Mouse (Mus musculus) lung, embryonic 16.5 days (tissue): ENCODE data around the gene Smarca4. TPM values are rescaled to one million over a fixed set of nuclear protein-coding genes. Genes with fewer than 3 reads are reported as not detected.

Experiments
- ATAC-seq: fragments of 200-750 bp; cut with Nextera tagmentation; 2 replicates; pipeline ENCODE4 v1.8.0; 2017; ENCODE audit warnings: low read depth, mild to moderate bottlenecking, moderate library complexity
- H3K27ac ChIP-seq: fragments of 300-500 bp; sonication (generic); 2 replicates; pipeline ENCODE4 v1.5.1; 2014; ENCODE audit warnings: mild to moderate bottlenecking, control low read depth, low read length
- H3K27me3 ChIP-seq: fragments of 300-500 bp; sonication (generic); 2 replicates; pipeline ENCODE4 v1.6.1; 2014; ENCODE audit warnings: low read depth, low read length, mixed read lengths; ENCODE audit not compliant: control insufficient read depth, insufficient read depth
- H3K36me3 ChIP-seq: fragments of 300-500 bp; sonication (generic); 2 replicates; pipeline ENCODE4 v1.6.1; 2014; ENCODE audit warnings: low read length; ENCODE audit not compliant: control insufficient read depth, insufficient read depth
- H3K4me1 ChIP-seq: fragments of 300-500 bp; sonication (generic); replicated peaks from 2 replicates; pipeline ENCODE4 v1.6.1; 2014; ENCODE audit warnings: low read length, mixed read lengths; ENCODE audit not compliant: control insufficient read depth, insufficient read depth
- H3K4me2 ChIP-seq: fragments of 300-500 bp; sonication (generic); 2 replicates; pipeline ENCODE4 v1.6.1; 2014; ENCODE audit warnings: low read depth, low read length, control low read depth
- H3K4me3 ChIP-seq: fragments of 300-500 bp; sonication (generic); 2 replicates; pipeline ENCODE4 v1.5.1; 2014; ENCODE audit warnings: mild to moderate bottlenecking, low read length, control low read depth
- H3K9ac ChIP-seq: fragments of 300-500 bp; sonication (generic); 2 replicates; pipeline ENCODE4 v1.6.1; 2014; ENCODE audit warnings: low read length, control low read depth
- H3K9me3 ChIP-seq: fragments of 300-500 bp; sonication (generic); 2 replicates; pipeline ENCODE4 v1.6.1; 2016; ENCODE audit warnings: low read length; ENCODE audit not compliant: control insufficient read depth
- WGBS: fragments of 180-500 bp; shearing (Covaris S2); extraction: QIAGEN DNeasy Blood & Tissue Kit; methylation state at CpG from one replicate; pipeline ENCODE4 v1.1.7; 2014; 5-methylcytosine and 5-hydroxymethylcytosine counted together
- polyA plus RNA-seq: library from polyadenylated mRNA; unstranded; fragments of >200 nt; fragmentation: Nextera tagmentation; extraction: Ambion mirVana; gene quantifications from 2 replicates; pipeline ENCODE4 v1.2.1, GENCODE M21; 2015

Gene Smarca4
- polyA plus RNA-seq, 1 experiment from 2014 or later, result 74.0 TPM

- Histone ChIP-seq H3K27ac (no peak overlapping the region), H3K9me3 (no peaks in the 10 kb centered on the region), H3K36me3 (peaks cover 27% of the 10 kb centered on the region), H3K4me3 (no peak overlapping the region), H3K4me1 (no peaks in the 10 kb centered on the region), H3K9ac (no peak overlapping the region), H3K4me2 (no peak overlapping the region), H3K27me3 (no peaks in the 10 kb centered on the region)
- 77% methylated on average over 3 of the region's 3 CpGs for WGBS
- ATAC-seq, result no peak
These were observed 14.7 kb downstream of the Smarca4 start for GRCm38 (mm10) chr9:21630673-21631072.

GRCm38 (mm10) chr9:21633106-21633505 lies 17.1 kb downstream of the Smarca4 start:
- peaks cover 37% of the 10 kb centered on the region for H3K36me3 ChIP-seq
- H3K27me3 ChIP-seq, result no peaks in the 10 kb centered on the region
- no peak overlapping the region for H3K4me3 ChIP-seq
- H3K9ac ChIP-seq, result no peak overlapping the region
- WGBS, result 81% methylated on average over 3 of the region's 3 CpGs
- no peak overlapping the region for H3K27ac ChIP-seq
- ATAC-seq, result no peak
- no peak overlapping the region for H3K4me2 ChIP-seq
- H3K4me1 ChIP-seq, result no peaks in the 10 kb centered on the region
- H3K9me3 ChIP-seq, result no peaks in the 10 kb centered on the region

- 53% methylated on average over 7 of the region's 7 CpGs for WGBS
- Histone ChIP-seq H3K27me3 (no peaks in the 10 kb centered on the region), H3K4me1 (no peaks in the 10 kb centered on the region), H3K9me3 (no peaks in the 10 kb centered on the region), H3K9ac (no peak overlapping the region), H3K27ac (no peak overlapping the region), H3K4me3 (no peak overlapping the region), H3K4me2 (no peak overlapping the region), H3K36me3 (peaks cover 59% of the 10 kb centered on the region)
- ATAC-seq, result no peak
These were observed 19.7 kb downstream of the Smarca4 start for GRCm38 (mm10) chr9:21635639-21636038.

- Histone ChIP-seq H3K9ac (no peak overlapping the region), H3K4me2 (no peak overlapping the region), H3K4me3 (no peak overlapping the region), H3K27ac (no peak overlapping the region), H3K4me1 (no peaks in the 10 kb centered on the region), H3K36me3 (peaks cover 76% of the 10 kb centered on the region), H3K9me3 (no peaks in the 10 kb centered on the region), H3K27me3 (no peaks in the 10 kb centered on the region)
- ATAC-seq, result no peak
- WGBS, result 95% methylated on average over 11 of the region's 11 CpGs
These were observed 23.1 kb downstream of the Smarca4 start for GRCm38 (mm10) chr9:21639031-21639430.

GRCm38 (mm10) chr9:21646366-21646765 lies 30.4 kb downstream of the Smarca4 start:
- no peaks in the 10 kb centered on the region for H3K4me1 ChIP-seq
- H3K36me3 ChIP-seq, result peaks cover 73% of the 10 kb centered on the region
- no peak overlapping the region for H3K27ac ChIP-seq
- no peak overlapping the region for H3K9ac ChIP-seq
- 93% methylated on average over 3 of the region's 3 CpGs for WGBS
- H3K27me3 ChIP-seq, result no peaks in the 10 kb centered on the region
- no peaks in the 10 kb centered on the region for H3K9me3 ChIP-seq
- ATAC-seq, result no peak
- H3K4me3 ChIP-seq, result no peak overlapping the region
- H3K4me2 ChIP-seq, result no peak overlapping the region

GRCm38 (mm10) chr9:21647721-21648120 lies 31.8 kb downstream of the Smarca4 start:
- no peak overlapping the region for H3K27ac ChIP-seq
- ATAC-seq, result no peak

GRCm38 (mm10) chr9:21652263-21652662 lies 36.3 kb downstream of the Smarca4 start:
- ATAC-seq, result no peak
- peaks cover 50% of the 10 kb centered on the region for H3K36me3 ChIP-seq
- H3K27ac ChIP-seq, result no peak overlapping the region
- H3K27me3 ChIP-seq, result no peaks in the 10 kb centered on the region
- no peak overlapping the region for H3K9ac ChIP-seq
- H3K4me2 ChIP-seq, result no peak overlapping the region
- 88% methylated on average over 5 of the region's 5 CpGs for WGBS
- H3K4me1 ChIP-seq, result no peaks in the 10 kb centered on the region
- H3K4me3 ChIP-seq, result no peak overlapping the region
- no peaks in the 10 kb centered on the region for H3K9me3 ChIP-seq

More at GRCm38 (mm10) chr9:21647721-21648120, 31.8 kb downstream of the Smarca4 start:
- Histone ChIP-seq H3K4me2 (no peak overlapping the region), H3K36me3 (peaks cover 61% of the 10 kb centered on the region), H3K4me1 (no peaks in the 10 kb centered on the region), H3K4me3 (no peak overlapping the region), H3K9ac (no peak overlapping the region), H3K27me3 (no peaks in the 10 kb centered on the region), H3K9me3 (no peaks in the 10 kb centered on the region)
- WGBS, result 92% methylated on average over 6 of the region's 6 CpGs

- no peak for ATAC-seq
- no peak overlapping the region for H3K9ac ChIP-seq
- no peak overlapping the region for H3K27ac ChIP-seq
- 73% methylated on average over 2 of the region's 2 CpGs for WGBS
- peaks cover 42% of the 10 kb centered on the region for H3K36me3 ChIP-seq
- no peaks in the 10 kb centered on the region for H3K4me1 ChIP-seq
- no peak overlapping the region for H3K4me3 ChIP-seq
- H3K27me3 ChIP-seq, result no peaks in the 10 kb centered on the region
- no peak overlapping the region for H3K4me2 ChIP-seq
- no peaks in the 10 kb centered on the region for H3K9me3 ChIP-seq
These were observed 37.3 kb downstream of the Smarca4 start for GRCm38 (mm10) chr9:21653253-21653652.

GRCm38 (mm10) chr9:21662034-21662433 lies 46.1 kb downstream of the Smarca4 start:
- no peak for ATAC-seq
- H3K9ac ChIP-seq, result no peak overlapping the region
- H3K36me3 ChIP-seq, result peaks cover 65% of the 10 kb centered on the region
- H3K27ac ChIP-seq, result no peak overlapping the region
- no peaks in the 10 kb centered on the region for H3K4me1 ChIP-seq
- 95% methylated on average over 5 of the region's 5 CpGs for WGBS
- no peaks in the 10 kb centered on the region for H3K27me3 ChIP-seq
- no peak overlapping the region for H3K4me3 ChIP-seq
- H3K4me2 ChIP-seq, result no peak overlapping the region
- no peaks in the 10 kb centered on the region for H3K9me3 ChIP-seq

- H3K4me3 ChIP-seq, result no peak overlapping the region
- 89% methylated on average over 7 of the region's 7 CpGs for WGBS
- no peak overlapping the region for H3K27ac ChIP-seq
- no peak overlapping the region for H3K9ac ChIP-seq
- no peaks in the 10 kb centered on the region for H3K27me3 ChIP-seq
- peaks cover 68% of the 10 kb centered on the region for H3K36me3 ChIP-seq
- H3K4me2 ChIP-seq, result no peak overlapping the region
- H3K9me3 ChIP-seq, result no peaks in the 10 kb centered on the region
- no peaks in the 10 kb centered on the region for H3K4me1 ChIP-seq
- no peak for ATAC-seq
These were observed 53.0 kb downstream of the Smarca4 start for GRCm38 (mm10) chr9:21668946-21669345.
